Mouse (Mus musculus) C2C12 (cell line): ENCODE data around the gene Ppif.

Experiments used
- CEBPB ChIP-seq: IDR thresholded peaks from one replicate; pipeline ENCODE4 v1.6.1; 2011; ENCODE audit warnings: low read depth, mild to moderate bottlenecking, control low read depth, moderate library complexity
- CTCF ChIP-seq: IDR thresholded peaks from one replicate; pipeline ENCODE4 v1.5.1; 2011; ENCODE audit not compliant: control insufficient read depth, insufficient read depth, insufficient read length
- FOSL1 ChIP-seq: IDR thresholded peaks from one replicate; pipeline ENCODE4 v1.8.0; 2011; ENCODE audit warnings: mild to moderate bottlenecking, low read length; ENCODE audit not compliant: poor library complexity, insufficient read depth, severe bottlenecking
- MAX ChIP-seq: IDR thresholded peaks from one replicate; pipeline ENCODE4 v1.6.1; 2011; ENCODE audit warnings: mild to moderate bottlenecking, control low read depth
- MYOD1 ChIP-seq: IDR thresholded peaks from one replicate; pipeline ENCODE4 v1.6.1; 2011; ENCODE audit warnings: low read depth; ENCODE audit not compliant: control insufficient read depth, insufficient read length
- USF1 ChIP-seq: IDR thresholded peaks from one replicate; pipeline ENCODE4 v1.6.1; 2011; ENCODE audit warnings: low read depth, mild to moderate bottlenecking, control low read depth, moderate library complexity

- TF ChIP-seq CTCF (no peak), USF1 (no peak), MYOD1 (no peak), MAX (no peak), FOSL1 (no peak), CEBPB (no peak)
Measured at GRCm38 (mm10) chr14:25651131-25651530, 42.8 kb upstream of the Ppif start.
